Mouse (Mus musculus): ENCODE data around the gene Abcb8.

GRCm38 (mm10) chr5:24427981-24428402, 34.5 kb downstream of the Abcb8 start:
- TF ChIP-seq POLR2A (IDR thresholded peaks at IDR 0.05; ENCODE audit: borderline replicate concordance, extremely low read depth, insufficient read depth, insufficient read length, poor library complexity, severe bottlenecking) (no peak), CTCF (IDR thresholded peaks at IDR 0.05; ENCODE audit: borderline replicate concordance, extremely low read depth, insufficient read depth, insufficient read length) (no peak)
